In genomic region chr9:25460835-25461555, GRCm38 (mm10) we compare ENCODE assay signal across 27 mouse cellular contexts. TPM values are rescaled to one million over a fixed set of nuclear protein-coding genes. Genes with fewer than 3 reads are reported as not detected.
DNase-seq lines count a peak whose midpoint lies in the region; ATAC-seq and TF ChIP-seq lines count a peak whose summit lies in the region.
"Had no signal": no experiment of that assay in that cellular context is flagged by ENCODE, and none has a peak within 500 bp of the region (broad histone marks: within the 10 kb centered on the region; RNA-seq: fewer than 3 reads in every experiment).

No protein-coding gene starts in this region.

- H3K79me2 ChIP-seq in MEL (ENCODE audit: control insufficient read depth, insufficient read depth, low read length, poor library complexity), result no peaks in the 10 kb centered on the region

- no peak for TF ChIP-seq CTCF in MEL (IDR thresholded peaks at IDR 0.05 in 2 of 3, conservative IDR thresholded peaks at IDR 0.05 in 1 of 3; ENCODE audit: control insufficient read depth in 1 of 3, insufficient read depth in 1 of 3, low read depth in 2 of 3, low read length in 3 of 3, poor library complexity in 1 of 3, severe bottlenecking in 1 of 3)
- no peak for TF ChIP-seq CTCF in small intestine, adult 2 months (IDR thresholded peaks at IDR 0.05; ENCODE audit: extremely low read depth, insufficient read length, insufficient replicate concordance, low read depth, low read length)
- TF ChIP-seq CTCF in lung, adult 2 months (IDR thresholded peaks at IDR 0.05; ENCODE audit: insufficient read depth, low read length), result no peak

- DNase-seq in liver, embryonic 13.5 days, result no peak
- DNase-seq in liver (no peak), MEL (ENCODE audit: low read depth, low spot score) (peak; percentile 19)
- DNase-seq in adrenal gland, postnatal 25 days, result peak; percentile 55
- no peak for DNase-seq in lung, adult 2 months
- DNase-seq in right cerebral cortex, adult 18-20 months, result no peak
- DNase-seq: B cell, adult 2 months; cerebellum, adult 9-11 months; gastrocnemius, postnatal 10 days; heart, adult 18-20 months; kidney, adult 9 months; kidney, postnatal 25 days; layer of hippocampus, postnatal 36 days; lung, adult 18-20 months; lung, postnatal 14 days; thymus, adult 2 months; thymus, postnatal 4 days had no signal

- H3K4me3 ChIP-seq in liver, embryonic 13.5 days (replicated peaks), result no peak overlapping the region
- H3K4me3 ChIP-seq in MEL (ENCODE audit: control insufficient read depth in 1 of 2, insufficient read depth in 1 of 2, low read depth in 2 of 2, low read length in 2 of 2), result no peak overlapping the region
- no peak overlapping the region for H3K4me3 ChIP-seq in small intestine, adult 2 months (ENCODE audit: low read depth, low read length)
- no peak overlapping the region for H3K4me3 ChIP-seq in lung, adult 2 months (replicated peaks; ENCODE audit: extremely low read depth, low read depth, low read length)
- H3K4me3 ChIP-seq: embryonic facial prominence, embryonic 15.5 days; heart, embryonic 13.5 days; hindbrain, embryonic 13.5 days; layer of hippocampus, adult 2 months; limb, embryonic 13.5 days had no signal

- H3K9ac ChIP-seq in liver, embryonic 13.5 days, result no peak overlapping the region
- H3K9ac ChIP-seq in MEL (ENCODE audit: control insufficient read depth, low read depth, low read length, poor library complexity, severe bottlenecking), result no peak overlapping the region
- H3K9ac ChIP-seq: embryonic facial prominence, embryonic 15.5 days; heart, embryonic 13.5 days; hindbrain, embryonic 13.5 days; limb, embryonic 13.5 days had no signal

- H3K36me3 ChIP-seq in liver, embryonic 13.5 days, result no peaks in the 10 kb centered on the region
- H3K36me3 ChIP-seq in MEL (ENCODE audit: control insufficient read depth in 1 of 2, insufficient read depth in 2 of 2, low read length in 2 of 2), result peaks cover 0 to 2% of the 10 kb centered on the region in 2 experiments; a peak in 2 of 4 replicates
- no peaks in the 10 kb centered on the region for H3K36me3 ChIP-seq in small intestine, adult 2 months (ENCODE audit: control insufficient read depth, insufficient read depth, low read length)
- H3K36me3 ChIP-seq: embryonic facial prominence, embryonic 15.5 days; heart, embryonic 13.5 days; hindbrain, embryonic 13.5 days; limb, embryonic 13.5 days had no signal

- no peaks in the 10 kb centered on the region for H3K27me3 ChIP-seq in liver, embryonic 13.5 days
- no peaks in the 10 kb centered on the region for H3K27me3 ChIP-seq in MEL (ENCODE audit: control insufficient read depth in 1 of 2, insufficient read depth in 2 of 2, low read length in 2 of 2)
- H3K27me3 ChIP-seq in small intestine, adult 2 months (ENCODE audit: control insufficient read depth, insufficient read depth, low read length), result no peaks in the 10 kb centered on the region
- H3K27me3 ChIP-seq: CH12.LX; embryonic facial prominence, embryonic 15.5 days; heart, embryonic 13.5 days; hindbrain, embryonic 13.5 days; limb, embryonic 13.5 days had no signal

- TF ChIP-seq RAD21 in MEL (IDR thresholded peaks at IDR 0.05; ENCODE audit: low read depth, low read length), result no peak

- no peak overlapping the region for H3K4me2 ChIP-seq in liver, embryonic 13.5 days
- H3K4me2 ChIP-seq: embryonic facial prominence, embryonic 15.5 days; heart, embryonic 13.5 days; hindbrain, embryonic 13.5 days; limb, embryonic 13.5 days; midbrain, embryonic 11.5 days had no signal

- no peaks in the 10 kb centered on the region for H3K4me1 ChIP-seq in liver, embryonic 13.5 days (replicated peaks)
- H3K4me1 ChIP-seq in MEL (ENCODE audit: control insufficient read depth in 1 of 2, insufficient read depth in 2 of 2, low read length in 2 of 2), result peaks cover 0 to 20% of the 10 kb centered on the region in 2 experiments; a peak in 2 of 4 replicates
- H3K4me1 ChIP-seq in small intestine, adult 2 months (ENCODE audit: control insufficient read depth, insufficient read depth, insufficient read length, low read length), result peaks cover 11% of the 10 kb centered on the region; the same call in 1 of the 2 replicates
- H3K4me1 ChIP-seq in lung, adult 2 months (ENCODE audit: control insufficient read depth, insufficient read depth, low read length), result no peaks in the 10 kb centered on the region
- H3K4me1 ChIP-seq: embryonic facial prominence, embryonic 15.5 days; hindbrain, embryonic 13.5 days; limb, embryonic 13.5 days had no signal

- peak; percentile 60 to 63 for TF ChIP-seq EP300 in MEL (IDR thresholded peaks at IDR 0.05; ENCODE audit: low read depth in 1 of 2, low read length in 2 of 2)

- WGBS in liver, embryonic 13.5 days (ENCODE audit: insufficient replicate concordance), result 47% methylated on average over 10 of the region's 10 CpGs
- WGBS in small intestine, adult 2 months, result 48% methylated on average over 10 of the region's 10 CpGs
- 63% methylated on average over 10 of the region's 10 CpGs for WGBS in lung, adult 2 months

- TF ChIP-seq POLR2A in MEL (IDR thresholded peaks at IDR 0.05; ENCODE audit: control insufficient read depth in 1 of 2, insufficient read depth in 1 of 2, low read depth in 1 of 2, low read length in 2 of 2, poor library complexity in 1 of 2), result no peak
- TF ChIP-seq POLR2A in small intestine, adult 2 months (IDR thresholded peaks at IDR 0.05; ENCODE audit: low read depth, low read length), result no peak
- no peak for TF ChIP-seq POLR2A in lung, adult 2 months (IDR thresholded peaks at IDR 0.05; ENCODE audit: borderline replicate concordance, extremely low read depth, low read depth, low read length)

- ATAC-seq in liver, embryonic 13.5 days (ENCODE audit: low read depth), result 0 out of 2 replicates have a peak, but pooled peaks have one; percentile 7
- ATAC-seq: forebrain, embryonic 14.5 days; inflammation-experienced regulatory T-cells, adult 6 months had no signal

- H3K27ac ChIP-seq in liver, embryonic 13.5 days, result no peak overlapping the region
- H3K27ac ChIP-seq in MEL (ENCODE audit: control insufficient read depth, low read depth, low read length), result no peak overlapping the region
- H3K27ac ChIP-seq in small intestine, adult 2 months (ENCODE audit: insufficient read depth, low read depth, low read length), result peak overlapping the region; percentile 48
- H3K27ac ChIP-seq: embryonic facial prominence, embryonic 15.5 days; heart, embryonic 13.5 days; hindbrain, embryonic 13.5 days; layer of hippocampus, adult 2 months; limb, embryonic 13.5 days had no signal

- H3K9me3 ChIP-seq in liver, embryonic 13.5 days (replicated peaks), result no peaks in the 10 kb centered on the region
- H3K9me3 ChIP-seq in MEL (replicated peaks; ENCODE audit: insufficient read depth, low read length), result no peaks in the 10 kb centered on the region
- H3K9me3 ChIP-seq: embryonic facial prominence, embryonic 15.5 days; heart, embryonic 13.5 days; hindbrain, embryonic 13.5 days; limb, embryonic 13.5 days had no signal

TF ChIP-seq in MEL, 35 proteins besides CTCF, POLR2A, EP300 and RAD21:
- TF ChIP-seq CHD1 (IDR thresholded peaks at IDR 0.05; ENCODE audit: low read depth, low read length), result no peak
- TF ChIP-seq ETS1 (IDR thresholded peaks at IDR 0.05; ENCODE audit: low read depth, low read length), result peak; percentile 26; the same call in 1 of the 2 replicates
- TF ChIP-seq GATA1 (IDR thresholded peaks at IDR 0.05; ENCODE audit: low read depth, low read length), result peak; percentile 77
- TF ChIP-seq USF2 (IDR thresholded peaks at IDR 0.05; ENCODE audit: borderline replicate concordance in 1 of 2, insufficient read depth in 1 of 2, low read depth in 1 of 2, low read length in 2 of 2), result no peak
- TF ChIP-seq ZMIZ1 (IDR thresholded peaks at IDR 0.05; ENCODE audit: low read depth, low read length), result no peak
- peak; percentile 66 for TF ChIP-seq USF1 (IDR thresholded peaks at IDR 0.05; ENCODE audit: low read depth, low read length)
- TF ChIP-seq POLR2AphosphoS5 (IDR thresholded peaks at IDR 0.05; ENCODE audit: borderline replicate concordance, low read depth, low read length), result no peak
- peak; percentile 39; the same call in 1 of the 2 replicates for TF ChIP-seq RCOR1 (IDR thresholded peaks at IDR 0.05; ENCODE audit: low read depth, low read length)
- no peak for TF ChIP-seq E2F4 (IDR thresholded peaks at IDR 0.05; ENCODE audit: borderline replicate concordance, low read depth, low read length)
- no peak for TF ChIP-seq NELFE (IDR thresholded peaks at IDR 0.05; ENCODE audit: low read depth, low read length)
- peak; percentile 70 for TF ChIP-seq TCF12 (IDR thresholded peaks at IDR 0.05; ENCODE audit: low read depth, low read length)

RNA-seq across cellular contexts. Expression of gene Eepd1, which starts 20.4 kb away (rescaled TPM):
- 4.9 and 5.2 TPM in 2 replicates for polyA plus RNA-seq in liver, embryonic 13.5 days (2015; fragmentation: Nextera tagmentation; extraction: Ambion mirVana)
- total RNA-seq in MEL (2012; rRNA removed), result 0.82 and 0.85 TPM in 2 replicates
- 1 to 10 TPM in 1 of 2 experiments, not detected in 1; 1.6 TPM for polyA plus RNA-seq in MEL (2012; ENCODE audit: insufficient read depth in 1 of 2, insufficient read length in 2 of 2, low read depth in 1 of 2, low replicate concordance in 2 of 2, missing spikeins in 1 of 2)
- total RNA-seq in adrenal gland, postnatal 25 days (2021), result 42.0 and 53.9 TPM in 2 replicates
- polyA plus RNA-seq in small intestine, adult 2 months (2012; rRNA removed), result 9.1 and 22.7 TPM in 2 replicates
- 7.3 and 8.4 TPM in 2 replicates for polyA plus RNA-seq in lung, adult 2 months (2012; rRNA removed)

Comparison
In these comparisons a context has a peak if more than half of its experiments do, and no peak if none do; other contexts are left out.
1. DNase-seq: peak in MEL (single experiment) and adrenal gland, postnatal 25 days (single experiment); none in liver, embryonic 13.5 days (single experiment), liver (single experiment), lung, adult 2 months (single experiment) and right cerebral cortex, adult 18-20 months (single experiment).